Mouse (Mus musculus): ENCODE results near the gene Spg7. TPM values are rescaled to one million over a fixed set of nuclear protein-coding genes. Genes with fewer than 3 reads are reported as not detected.

Spg7 gene
- polyA plus RNA-seq, 1 experiment: 79.3 TPM

GRCm38 (mm10) chr8:123122059-123122458 is 59.3 kb downstream of the Spg7 start:
- H3K36me3 ChIP-seq (ENCODE audit: control insufficient read depth, insufficient read depth, low read length, poor library complexity, severe bottlenecking): no peaks in the 10 kb centered on the region
- H3K27ac ChIP-seq (ENCODE audit: insufficient read depth, low read length): no peak overlapping the region
- H3K4me3 ChIP-seq (ENCODE audit: low read depth, low read length): no peak overlapping the region
- peaks cover 10% of the 10 kb centered on the region; the same call in 1 of the 2 replicates for H3K27me3 ChIP-seq (ENCODE audit: control insufficient read depth, insufficient read depth, low read length, poor library complexity, severe bottlenecking)
- no peaks in the 10 kb centered on the region for H3K9me3 ChIP-seq (replicated peaks; ENCODE audit: control insufficient read depth, insufficient read depth, low read length, poor library complexity, severe bottlenecking)
- H3K4me1 ChIP-seq (ENCODE audit: control insufficient read depth, insufficient read depth, low read length): no peaks in the 10 kb centered on the region
- H3K9ac ChIP-seq (ENCODE audit: low read depth, poor library complexity, severe bottlenecking): no peak overlapping the region
- no peak for TF ChIP-seq EP300 (IDR thresholded peaks at IDR 0.05; ENCODE audit: insufficient read depth, low read depth, low read length)
- TF ChIP-seq POLR2A (IDR thresholded peaks at IDR 0.05; ENCODE audit: insufficient read depth, low read length): no peak
- no peak for TF ChIP-seq CTCF (IDR thresholded peaks at IDR 0.05; ENCODE audit: low read depth, low read length)

- Histone ChIP-seq H3K4me3 (ENCODE audit: low read depth, low read length) (no peak overlapping the region), H3K27ac (ENCODE audit: insufficient read depth, low read length) (no peak overlapping the region), H3K9me3 (replicated peaks; ENCODE audit: control insufficient read depth, insufficient read depth, low read length, poor library complexity, severe bottlenecking) (no peaks in the 10 kb centered on the region), H3K36me3 (ENCODE audit: control insufficient read depth, insufficient read depth, low read length, poor library complexity, severe bottlenecking) (no peaks in the 10 kb centered on the region), H3K27me3 (ENCODE audit: control insufficient read depth, insufficient read depth, low read length, poor library complexity, severe bottlenecking) (0 out of 2 replicates have a peak, but pooled peaks cover 4% of the 10 kb centered on the region), H3K4me1 (ENCODE audit: control insufficient read depth, insufficient read depth, low read length) (no peaks in the 10 kb centered on the region), H3K9ac (ENCODE audit: low read depth, poor library complexity, severe bottlenecking) (no peak overlapping the region)
- TF ChIP-seq CTCF (IDR thresholded peaks at IDR 0.05; ENCODE audit: low read depth, low read length): no peak
- no peak for TF ChIP-seq EP300 (IDR thresholded peaks at IDR 0.05; ENCODE audit: insufficient read depth, low read depth, low read length)
- no peak for TF ChIP-seq POLR2A (IDR thresholded peaks at IDR 0.05; ENCODE audit: insufficient read depth, low read length)
Observed at GRCm38 (mm10) chr8:123122670-123123069, 59.9 kb downstream of the Spg7 start.

- no peaks in the 10 kb centered on the region for H3K36me3 ChIP-seq (ENCODE audit: control insufficient read depth, insufficient read depth, low read length, poor library complexity, severe bottlenecking)
- no peak overlapping the region for H3K27ac ChIP-seq (ENCODE audit: insufficient read depth, low read length)
- no peaks in the 10 kb centered on the region for H3K9me3 ChIP-seq (replicated peaks; ENCODE audit: control insufficient read depth, insufficient read depth, low read length, poor library complexity, severe bottlenecking)
- H3K27me3 ChIP-seq (ENCODE audit: control insufficient read depth, insufficient read depth, low read length, poor library complexity, severe bottlenecking): no peaks in the 10 kb centered on the region
- TF ChIP-seq POLR2A (IDR thresholded peaks at IDR 0.05; ENCODE audit: insufficient read depth, low read length) (no peak), EP300 (IDR thresholded peaks at IDR 0.05; ENCODE audit: insufficient read depth, low read depth, low read length) (no peak)
- H3K9ac ChIP-seq (ENCODE audit: low read depth, poor library complexity, severe bottlenecking): no peak overlapping the region
- H3K4me3 ChIP-seq (ENCODE audit: low read depth, low read length): peak overlapping the region; percentile 27; the same call in 1 of the 2 replicates
- H3K4me1 ChIP-seq (ENCODE audit: control insufficient read depth, insufficient read depth, low read length): no peaks in the 10 kb centered on the region
Observed at GRCm38 (mm10) chr8:123126193-123126816, 63.6 kb downstream of the Spg7 start.

- TF ChIP-seq POLR2A (IDR thresholded peaks at IDR 0.05; ENCODE audit: insufficient read depth, low read length) (no peak), CTCF (IDR thresholded peaks at IDR 0.05; ENCODE audit: low read depth, low read length) (no peak)
- H3K27ac ChIP-seq (ENCODE audit: insufficient read depth, low read length): no peak overlapping the region
- H3K4me1 ChIP-seq (ENCODE audit: control insufficient read depth, insufficient read depth, low read length): no peaks in the 10 kb centered on the region
Observed at GRCm38 (mm10) chr8:123131041-123131440, 68.3 kb downstream of the Spg7 start.

GRCm38 (mm10) chr8:123132953-123133352 is 70.2 kb downstream of the Spg7 start:
- peak; percentile 51 for TF ChIP-seq CTCF (IDR thresholded peaks at IDR 0.05; ENCODE audit: low read depth, low read length)
- no peak for TF ChIP-seq EP300 (IDR thresholded peaks at IDR 0.05; ENCODE audit: insufficient read depth, low read depth, low read length)
- TF ChIP-seq POLR2A (IDR thresholded peaks at IDR 0.05; ENCODE audit: insufficient read depth, low read length): no peak
- Histone ChIP-seq H3K4me1 (ENCODE audit: control insufficient read depth, insufficient read depth, low read length) (no peaks in the 10 kb centered on the region), H3K27ac (ENCODE audit: insufficient read depth, low read length) (no peak overlapping the region), H3K4me3 (ENCODE audit: low read depth, low read length) (no peak overlapping the region), H3K9me3 (replicated peaks; ENCODE audit: control insufficient read depth, insufficient read depth, low read length, poor library complexity, severe bottlenecking) (no peaks in the 10 kb centered on the region), H3K27me3 (ENCODE audit: control insufficient read depth, insufficient read depth, low read length, poor library complexity, severe bottlenecking) (no peaks in the 10 kb centered on the region), H3K9ac (ENCODE audit: low read depth, poor library complexity, severe bottlenecking) (no peak overlapping the region), H3K36me3 (ENCODE audit: control insufficient read depth, insufficient read depth, low read length, poor library complexity, severe bottlenecking) (no peaks in the 10 kb centered on the region)

More at GRCm38 (mm10) chr8:123131041-123131440, 68.3 kb downstream of the Spg7 start:
- no peaks in the 10 kb centered on the region for H3K9me3 ChIP-seq (replicated peaks; ENCODE audit: control insufficient read depth, insufficient read depth, low read length, poor library complexity, severe bottlenecking)
- H3K4me3 ChIP-seq (ENCODE audit: low read depth, low read length): no peak overlapping the region
- H3K27me3 ChIP-seq (ENCODE audit: control insufficient read depth, insufficient read depth, low read length, poor library complexity, severe bottlenecking): no peaks in the 10 kb centered on the region
- H3K36me3 ChIP-seq (ENCODE audit: control insufficient read depth, insufficient read depth, low read length, poor library complexity, severe bottlenecking): no peaks in the 10 kb centered on the region
- H3K9ac ChIP-seq (ENCODE audit: low read depth, poor library complexity, severe bottlenecking): no peak overlapping the region

GRCm38 (mm10) chr8:123134149-123134713 is 71.5 kb downstream of the Spg7 start:
- Histone ChIP-seq H3K27ac (ENCODE audit: insufficient read depth, low read length) (no peak overlapping the region), H3K4me3 (ENCODE audit: low read depth, low read length) (no peak overlapping the region), H3K36me3 (ENCODE audit: control insufficient read depth, insufficient read depth, low read length, poor library complexity, severe bottlenecking) (no peaks in the 10 kb centered on the region), H3K9me3 (replicated peaks; ENCODE audit: control insufficient read depth, insufficient read depth, low read length, poor library complexity, severe bottlenecking) (no peaks in the 10 kb centered on the region), H3K9ac (ENCODE audit: low read depth, poor library complexity, severe bottlenecking) (no peak overlapping the region), H3K4me1 (ENCODE audit: control insufficient read depth, insufficient read depth, low read length) (no peaks in the 10 kb centered on the region), H3K27me3 (ENCODE audit: control insufficient read depth, insufficient read depth, low read length, poor library complexity, severe bottlenecking) (no peaks in the 10 kb centered on the region)
- TF ChIP-seq POLR2A (IDR thresholded peaks at IDR 0.05; ENCODE audit: insufficient read depth, low read length) (no peak), EP300 (IDR thresholded peaks at IDR 0.05; ENCODE audit: insufficient read depth, low read depth, low read length) (no peak), CTCF (IDR thresholded peaks at IDR 0.05; ENCODE audit: low read depth, low read length) (no peak)

All from ES-Bruce4 (cell line).